Mouse (Mus musculus) intestine, embryonic 14.5 days (tissue): Measurements from ENCODE around the gene Fgfr2. TPM values are rescaled to one million over a fixed set of nuclear protein-coding genes. Genes with fewer than 3 reads are reported as not detected.
"Not testable (repeated sequence)": the region's sequence is repeated elsewhere in the genome, so short reads cannot be mapped to it uniquely, and the experiment has no call there.

Experiments used
- ATAC-seq: fragments of 200-750 bp; cut with Nextera tagmentation; replicated peaks from 2 replicates; pipeline ENCODE4 v1.8.0; 2017; ENCODE audit warnings: low read depth, moderate number of reproducible peaks, moderate TSS enrichment, moderate library complexity; ENCODE audit not compliant: low FRiP score, low TSS enrichment
- DNase-seq: peaks from one replicate; pipeline ENCODE4 v3.0.0-alpha.2; 2018; ENCODE audit warnings: low spot score
- H3K27ac ChIP-seq: fragments of 300-500 bp; sonication (generic); 2 replicates; pipeline ENCODE4 v1.5.1; 2014; ENCODE audit warnings: low read depth, mild to moderate bottlenecking, control low read depth
- H3K27me3 ChIP-seq: fragments of 300-500 bp; sonication (generic); replicated peaks from 2 replicates; pipeline ENCODE4 v1.6.1; 2014; ENCODE audit warnings: low read length, control low read depth; ENCODE audit not compliant: control insufficient read depth, insufficient read depth
- H3K36me3 ChIP-seq: fragments of 300-500 bp; sonication (generic); 2 replicates; pipeline ENCODE4 v1.6.1; 2014; ENCODE audit warnings: low read length, control low read depth; ENCODE audit not compliant: control insufficient read depth, insufficient read depth
- H3K4me1 ChIP-seq: fragments of 300-500 bp; sonication (generic); replicated peaks from 2 replicates; pipeline ENCODE4 v1.6.1; 2014; ENCODE audit warnings: low read length, control low read depth, mixed read lengths; ENCODE audit not compliant: control insufficient read depth, insufficient read depth
- H3K4me2 ChIP-seq: fragments of 300-500 bp; sonication (generic); 2 replicates; pipeline ENCODE4 v1.6.1; 2014; ENCODE audit warnings: low read length
- H3K4me3 ChIP-seq: fragments of 300-500 bp; sonication (generic); 2 replicates; pipeline ENCODE4 v1.5.1; 2014; ENCODE audit warnings: low read depth, low read length, control low read depth, mixed read lengths
- H3K9ac ChIP-seq: fragments of 300-500 bp; sonication (generic); 2 replicates; pipeline ENCODE4 v1.6.1; 2014; ENCODE audit warnings: mild to moderate bottlenecking, low read length
- H3K9me3 ChIP-seq: fragments of 300-500 bp; sonication (generic); 2 replicates; pipeline ENCODE4 v1.6.1; 2016; ENCODE audit warnings: low read length, control low read depth; ENCODE audit not compliant: control insufficient read depth
- WGBS: fragments of 180-500 bp; shearing (Covaris S2); extraction: QIAGEN DNeasy Blood & Tissue Kit; methylation state at CpG from one replicate; pipeline ENCODE4 v1.1.7; 2014; 5-methylcytosine and 5-hydroxymethylcytosine counted together
- polyA plus RNA-seq: library from polyadenylated mRNA; unstranded; fragments of >200 nt; fragmentation: Nextera tagmentation; extraction: Ambion mirVana; gene quantifications from 2 replicates; pipeline ENCODE4 v1.2.1, GENCODE M21; 2014

Fgfr2 gene
- polyA plus RNA-seq, 1 experiment from 2014 or later: 105 TPM

DNA sequence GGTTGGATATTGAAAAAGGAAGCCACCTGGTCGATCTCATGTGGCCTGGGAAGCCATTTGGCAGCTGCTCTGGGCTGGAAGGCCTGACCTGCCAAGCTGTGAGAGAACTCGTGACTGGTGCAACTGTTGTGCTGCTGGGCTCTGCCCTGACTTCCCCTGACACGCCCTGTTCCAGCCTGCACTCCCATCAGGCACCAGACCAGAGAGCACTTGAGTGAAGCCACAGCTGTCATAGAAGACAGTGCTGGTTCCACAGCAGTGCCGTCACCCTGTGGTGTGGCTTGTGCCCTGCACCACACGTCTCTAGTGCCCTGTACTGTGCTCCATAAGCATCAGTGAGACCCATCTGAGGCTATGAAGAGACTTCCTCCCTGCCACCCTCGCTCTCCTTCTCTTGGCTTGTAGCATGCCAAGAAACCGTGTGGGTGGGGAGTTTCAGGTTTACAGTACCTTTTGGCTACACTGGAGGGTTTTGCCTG is 450.6 kb downstream of the Fgfr2 start:
- H3K4me2 ChIP-seq: no peak overlapping the region
- no peaks in the 10 kb centered on the region for H3K27me3 ChIP-seq
- no peak for ATAC-seq
- no peak for DNase-seq
- no peaks in the 10 kb centered on the region for H3K9me3 ChIP-seq
- H3K9ac ChIP-seq: no peak overlapping the region
- no peak overlapping the region for H3K27ac ChIP-seq
- 59% methylated on average over 7 of the region's 7 CpGs for WGBS
- no peak overlapping the region for H3K4me3 ChIP-seq
- H3K36me3 ChIP-seq: no peaks in the 10 kb centered on the region
- peaks cover 8% of the 10 kb centered on the region for H3K4me1 ChIP-seq

DNA sequence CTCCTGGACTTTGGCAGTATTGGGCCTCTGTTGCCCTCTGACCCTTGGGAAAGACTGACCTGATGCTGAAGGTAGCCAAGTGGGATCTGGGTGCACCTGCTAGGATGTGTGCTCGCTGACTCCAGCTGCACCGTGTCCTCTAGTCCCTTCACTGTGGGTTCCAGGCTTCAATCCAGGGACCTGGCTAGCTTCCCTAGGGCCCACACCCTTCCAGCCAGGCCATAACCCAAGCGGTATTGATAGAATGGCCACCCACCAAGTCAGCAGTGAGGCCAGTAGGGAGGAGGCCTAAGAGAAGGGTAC is 452.3 kb downstream of the Fgfr2 start:
- Histone ChIP-seq H3K36me3 (no peaks in the 10 kb centered on the region), H3K4me2 (no peak overlapping the region), H3K4me1 (peaks cover 8% of the 10 kb centered on the region), H3K9ac (no peak overlapping the region), H3K27me3 (no peaks in the 10 kb centered on the region), H3K27ac (no peak overlapping the region), H3K4me3 (no peak overlapping the region), H3K9me3 (no peaks in the 10 kb centered on the region)
- ATAC-seq (no peak), DNase-seq (no peak)
- 93% methylated on average over 3 of the region's 3 CpGs for WGBS

DNA sequence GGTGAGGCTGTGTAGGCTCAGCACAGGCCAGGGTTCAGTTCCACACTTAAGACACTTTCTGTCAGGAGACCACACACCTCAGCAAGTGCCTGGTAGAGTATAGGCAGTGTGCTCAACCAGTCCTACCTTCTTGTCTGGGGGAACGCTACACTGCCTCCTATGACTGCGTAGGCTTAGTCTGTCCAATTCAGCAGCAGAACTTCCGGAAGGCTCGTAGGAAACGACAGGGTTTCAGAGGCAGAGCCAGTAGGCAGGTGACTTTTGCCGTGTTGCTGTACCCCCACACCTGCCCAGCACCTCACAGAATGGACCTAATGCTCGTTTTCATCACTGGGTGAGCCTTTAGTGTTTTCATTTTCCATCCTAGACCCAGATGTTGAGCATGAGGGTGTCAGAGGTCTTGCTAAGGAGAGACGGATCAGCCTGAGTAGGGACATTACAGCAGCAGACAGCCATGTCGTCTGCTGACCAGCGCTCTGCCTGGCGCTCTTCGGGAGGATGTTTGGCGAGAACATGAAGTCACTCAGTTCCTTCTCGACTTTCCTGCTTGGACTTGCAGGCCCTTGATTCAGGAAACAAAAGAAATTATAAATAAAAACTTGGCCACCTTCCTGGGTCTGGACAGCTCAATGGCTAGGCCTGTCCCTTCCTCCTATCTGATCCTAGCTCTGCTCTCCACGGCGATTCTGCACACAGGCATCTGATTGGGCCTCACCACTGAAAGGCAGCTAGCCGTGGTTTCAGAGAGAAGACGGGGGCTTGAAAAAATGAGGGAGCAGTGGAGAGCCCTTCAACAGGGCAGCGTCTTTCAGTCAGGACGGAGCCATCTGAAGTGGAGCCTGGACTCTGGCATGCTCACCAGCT is 452.9 kb downstream of the Fgfr2 start:
- Histone ChIP-seq H3K4me3 (no peak overlapping the region), H3K4me1 (peaks cover 8% of the 10 kb centered on the region), H3K36me3 (no peaks in the 10 kb centered on the region), H3K27ac (no peak overlapping the region), H3K27me3 (no peaks in the 10 kb centered on the region), H3K9me3 (no peaks in the 10 kb centered on the region), H3K9ac (no peak overlapping the region), H3K4me2 (no peak overlapping the region)
- DNase-seq: no peak
- no peak for ATAC-seq
- WGBS: 84% methylated on average over 20 of the region's 20 CpGs

DNA sequence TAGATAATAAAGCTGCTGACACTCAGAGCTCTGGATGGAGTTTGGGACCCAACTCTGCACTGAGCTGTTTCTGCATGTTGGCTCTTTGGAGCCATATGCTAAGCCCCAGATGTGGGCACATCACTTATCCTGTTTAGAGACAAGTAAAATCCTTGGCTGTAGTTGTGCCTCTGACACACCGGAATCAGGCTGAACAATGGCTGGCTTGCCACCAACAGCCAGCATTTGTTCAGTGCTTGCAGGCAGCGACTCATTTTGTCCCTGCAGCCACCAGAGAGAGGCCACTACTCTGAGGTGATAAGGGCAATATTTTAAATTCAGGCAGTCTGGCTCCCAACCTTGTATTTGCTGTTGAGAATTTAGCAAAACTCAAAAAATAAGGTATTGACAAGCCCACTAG is 454.5 kb downstream of the Fgfr2 start:
- Histone ChIP-seq H3K4me2 (no peak overlapping the region), H3K4me1 (peaks cover 4% of the 10 kb centered on the region; the same call in 1 of the 2 replicates), H3K9ac (no peak overlapping the region), H3K36me3 (no peaks in the 10 kb centered on the region), H3K4me3 (no peak overlapping the region), H3K27ac (no peak overlapping the region), H3K9me3 (no peaks in the 10 kb centered on the region), H3K27me3 (no peaks in the 10 kb centered on the region)
- WGBS: 74% methylated on average over 2 of the region's 2 CpGs
- ATAC-seq (no peak), DNase-seq (no peak)

DNA sequence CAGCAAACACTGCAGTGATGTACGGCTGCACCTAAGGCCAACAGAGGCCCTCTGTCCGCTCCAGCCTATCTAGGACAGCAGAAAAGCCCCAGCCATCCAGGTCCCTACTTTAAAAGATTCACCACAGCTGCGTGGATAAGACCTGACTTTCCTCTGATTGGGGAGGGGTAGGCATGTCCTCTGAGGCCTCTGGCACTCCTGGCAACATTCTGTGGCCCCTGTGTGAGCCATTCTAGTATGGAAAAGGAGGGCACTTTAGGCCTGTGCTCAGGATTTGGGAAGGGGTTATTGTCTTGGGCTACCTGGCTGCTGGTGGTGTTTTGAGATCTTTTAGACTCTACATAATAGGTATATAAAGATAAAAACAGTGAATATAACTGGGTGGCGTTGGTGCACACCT is 456.6 kb downstream of the Fgfr2 start:
- Histone ChIP-seq H3K4me3 (no peak overlapping the region), H3K27me3 (no peaks in the 10 kb centered on the region), H3K4me2 (no peak overlapping the region), H3K27ac (no peak overlapping the region), H3K4me1 (peaks cover 2% of the 10 kb centered on the region), H3K36me3 (no peaks in the 10 kb centered on the region), H3K9ac (no peak overlapping the region), H3K9me3 (no peaks in the 10 kb centered on the region)
- DNase-seq: no peak
- 69% methylated on average over 4 of the region's 4 CpGs for WGBS
- no peak for ATAC-seq

DNA sequence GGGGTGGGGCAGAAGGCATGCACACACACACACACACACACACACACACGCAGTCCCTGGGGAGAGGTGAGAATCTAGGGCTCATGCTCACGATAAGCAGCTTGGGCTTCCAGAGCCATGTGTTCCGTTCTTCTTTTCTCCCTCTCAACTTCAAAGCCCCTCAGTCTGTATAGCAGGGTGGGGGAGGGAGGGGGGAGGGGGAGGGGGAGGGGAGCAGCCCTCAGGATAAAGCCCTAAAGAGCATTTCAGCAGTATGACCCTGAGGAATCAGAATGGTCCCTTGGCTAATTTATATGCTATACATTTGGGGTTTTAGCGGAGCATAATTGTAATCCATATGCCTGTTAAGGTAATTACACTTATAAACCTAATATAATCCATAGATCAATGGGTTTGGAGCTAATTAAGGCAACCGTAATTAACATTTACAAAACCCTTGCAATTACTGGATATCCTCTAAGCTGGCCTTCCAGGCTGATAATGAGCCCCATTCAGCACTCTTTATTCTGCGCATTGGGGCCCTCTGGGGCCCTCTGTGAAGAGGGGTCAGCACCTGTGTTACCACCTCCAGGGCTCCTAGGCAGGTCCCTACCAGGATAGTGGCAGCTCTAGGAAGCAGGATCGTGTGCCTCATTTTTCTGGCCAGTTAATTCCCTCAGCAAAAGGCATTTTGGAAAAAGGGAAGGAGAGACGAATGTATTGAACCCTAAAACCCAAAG is 457.3 kb downstream of the Fgfr2 start:
- H3K4me1 ChIP-seq: peaks cover 9% of the 10 kb centered on the region
- no peak for ATAC-seq
- no peak overlapping the region for H3K4me3 ChIP-seq
- H3K4me2 ChIP-seq: no peak overlapping the region
- no peak overlapping the region for H3K9ac ChIP-seq
- no peak for DNase-seq
- no peaks in the 10 kb centered on the region for H3K36me3 ChIP-seq
- H3K9me3 ChIP-seq: no peaks in the 10 kb centered on the region
- 60% methylated on average over 8 of the region's 8 CpGs for WGBS
- no peak overlapping the region for H3K27ac ChIP-seq
- H3K27me3 ChIP-seq: no peaks in the 10 kb centered on the region

DNA sequence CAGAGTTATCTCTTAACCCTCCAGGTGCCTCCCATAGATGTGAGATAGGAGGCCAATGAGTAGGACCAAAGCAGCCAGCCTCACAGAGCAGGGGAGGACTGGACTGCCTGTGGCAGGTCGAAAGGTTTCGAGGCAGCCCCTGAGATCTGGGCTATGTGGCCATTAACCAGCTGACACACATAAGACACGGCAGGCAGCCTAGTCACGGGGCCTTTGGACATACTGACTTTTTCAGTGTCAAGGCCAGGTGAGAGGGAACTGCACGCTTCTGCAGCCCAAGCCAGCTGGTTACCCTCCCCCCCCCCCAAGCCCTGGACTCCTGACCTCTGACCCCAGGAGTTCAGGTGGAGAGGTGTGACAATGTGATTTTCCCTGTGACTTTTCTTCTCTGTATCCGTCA is 458.3 kb downstream of the Fgfr2 start:
- no peak for DNase-seq
- Histone ChIP-seq H3K27me3 (no peaks in the 10 kb centered on the region), H3K9me3 (no peaks in the 10 kb centered on the region), H3K4me3 (no peak overlapping the region), H3K4me1 (peaks cover 19% of the 10 kb centered on the region), H3K9ac (no peak overlapping the region), H3K36me3 (no peaks in the 10 kb centered on the region), H3K27ac (no peak overlapping the region), H3K4me2 (no peak overlapping the region)
- ATAC-seq: no peak
- 82% methylated on average over 6 of the region's 6 CpGs for WGBS

DNA sequence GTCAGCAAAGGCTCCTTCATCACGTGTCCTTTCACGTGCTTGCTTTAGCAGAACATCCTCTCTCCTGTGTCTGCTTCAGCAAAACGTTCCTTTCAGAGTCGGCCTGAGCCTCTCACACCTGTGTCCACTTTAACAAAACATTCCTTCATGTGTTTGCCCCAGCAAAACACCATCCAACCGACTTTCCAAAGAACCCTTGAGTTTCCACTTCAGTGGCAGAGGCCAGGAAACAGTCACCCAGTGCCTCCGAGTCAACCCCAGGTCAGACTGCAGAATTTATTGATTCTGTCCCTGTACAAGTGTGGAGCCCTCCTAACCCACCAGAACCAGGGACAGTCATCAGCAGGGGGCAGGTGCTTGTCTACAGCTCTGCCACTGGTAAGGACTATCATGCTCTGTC is 460.3 kb downstream of the Fgfr2 start:
- H3K4me1 ChIP-seq: peaks cover 39% of the 10 kb centered on the region
- H3K9ac ChIP-seq, H3K9me3 ChIP-seq, ATAC-seq, H3K36me3 ChIP-seq, H3K4me2 ChIP-seq, DNase-seq, H3K4me3 ChIP-seq, H3K27me3 ChIP-seq, H3K27ac ChIP-seq: not testable (repeated sequence)
- 62% methylated on average over 6 of the region's 6 CpGs for WGBS
